Mouse (Mus musculus): ENCODE data around the gene Chst11.

The Chst11 gene

GRCm38 (mm10) chr10:83145836-83146235 lies 160.5 kb downstream of the Chst11 start:
- TF ChIP-seq GATA4 (IDR thresholded peaks at IDR 0.05; ENCODE audit: insufficient replicate concordance, low read length), result no peak

GRCm38 (mm10) chr10:83149342-83150178 lies 164.3 kb downstream of the Chst11 start:
- no peak for TF ChIP-seq GATA4 (IDR thresholded peaks at IDR 0.05; ENCODE audit: insufficient replicate concordance, low read length)

- no peak for TF ChIP-seq GATA4 (IDR thresholded peaks at IDR 0.05; ENCODE audit: insufficient replicate concordance, low read length)
Measured at GRCm38 (mm10) chr10:83150587-83150986, 165.3 kb downstream of the Chst11 start.

- no peak for TF ChIP-seq GATA4 (IDR thresholded peaks at IDR 0.05; ENCODE audit: insufficient replicate concordance, low read length)
Measured at GRCm38 (mm10) chr10:83151362-83151761, 166.1 kb downstream of the Chst11 start.

GRCm38 (mm10) chr10:83151896-83152685 lies 166.8 kb downstream of the Chst11 start:
- no peak for TF ChIP-seq GATA4 (IDR thresholded peaks at IDR 0.05; ENCODE audit: insufficient replicate concordance, low read length)

GRCm38 (mm10) chr10:83152723-83153122 lies 167.4 kb downstream of the Chst11 start:
- TF ChIP-seq GATA4 (IDR thresholded peaks at IDR 0.05; ENCODE audit: insufficient replicate concordance, low read length), result no peak

GRCm38 (mm10) chr10:83153374-83153773 lies 168.1 kb downstream of the Chst11 start:
- no peak for TF ChIP-seq GATA4 (IDR thresholded peaks at IDR 0.05; ENCODE audit: insufficient replicate concordance, low read length)

- TF ChIP-seq GATA4 (IDR thresholded peaks at IDR 0.05; ENCODE audit: insufficient replicate concordance, low read length), result no peak
Measured at GRCm38 (mm10) chr10:83153887-83154286, 168.6 kb downstream of the Chst11 start.

- TF ChIP-seq GATA4 (IDR thresholded peaks at IDR 0.05; ENCODE audit: insufficient replicate concordance, low read length), result no peak
Measured at GRCm38 (mm10) chr10:83157289-83157688, 172.0 kb downstream of the Chst11 start.

- TF ChIP-seq GATA4 (IDR thresholded peaks at IDR 0.05; ENCODE audit: insufficient replicate concordance, low read length), result no peak
Measured at GRCm38 (mm10) chr10:83158322-83158721, 173.0 kb downstream of the Chst11 start.

- TF ChIP-seq GATA4 (IDR thresholded peaks at IDR 0.05; ENCODE audit: insufficient replicate concordance, low read length), result no peak
Measured at GRCm38 (mm10) chr10:83159229-83159628, 173.9 kb downstream of the Chst11 start.

GRCm38 (mm10) chr10:83161656-83162365 lies 176.5 kb downstream of the Chst11 start:
- TF ChIP-seq GATA4 (IDR thresholded peaks at IDR 0.05; ENCODE audit: insufficient replicate concordance, low read length), result no peak

GRCm38 (mm10) chr10:83163946-83164345 lies 178.6 kb downstream of the Chst11 start:
- TF ChIP-seq GATA4 (IDR thresholded peaks at IDR 0.05; ENCODE audit: insufficient replicate concordance, low read length), result no peak

GRCm38 (mm10) chr10:83164901-83165435 lies 179.7 kb downstream of the Chst11 start:
- no peak for TF ChIP-seq GATA4 (IDR thresholded peaks at IDR 0.05; ENCODE audit: insufficient replicate concordance, low read length)
